Mouse (Mus musculus) neural tube, embryonic 13.5 days (tissue): Measurements from ENCODE around the gene Zfp839. TPM values are rescaled to one million over a fixed set of nuclear protein-coding genes. Genes with fewer than 3 reads are reported as not detected.
"Not testable (repeated sequence)": the region's sequence is repeated elsewhere in the genome, so short reads cannot be mapped to it uniquely, and the experiment has no call there.

Experiments
- ATAC-seq: fragments of 200-750 bp; cut with Nextera tagmentation; 2 replicates; pipeline ENCODE4 v1.8.0; 2017; ENCODE audit warnings: low read depth, mild to moderate bottlenecking, moderate TSS enrichment, moderate library complexity
- H3K27ac ChIP-seq: fragments of 300-500 bp; sonication (generic); replicated peaks from 2 replicates; pipeline ENCODE4 v1.5.1; 2015; ENCODE audit warnings: moderate library complexity, mild to moderate bottlenecking, inconsistent platforms
- H3K27me3 ChIP-seq: fragments of 300-500 bp; sonication (generic); 2 replicates; pipeline ENCODE4 v1.6.1; 2015; ENCODE audit warnings: mild to moderate bottlenecking, inconsistent platforms
- H3K36me3 ChIP-seq: fragments of 300-500 bp; sonication (generic); 2 replicates; pipeline ENCODE4 v1.6.1; 2015; ENCODE audit warnings: mild to moderate bottlenecking, inconsistent platforms
- H3K4me1 ChIP-seq: fragments of 300-500 bp; sonication (generic); replicated peaks from 2 replicates; pipeline ENCODE4 v1.6.1; 2015; ENCODE audit warnings: inconsistent platforms
- H3K4me2 ChIP-seq: fragments of 300-500 bp; sonication (generic); 2 replicates; pipeline ENCODE4 v1.6.1; 2015; ENCODE audit warnings: inconsistent platforms, mild to moderate bottlenecking, moderate library complexity
- H3K4me3 ChIP-seq: fragments of 300-500 bp; sonication (generic); 2 replicates; pipeline ENCODE4 v1.5.1; 2015; ENCODE audit warnings: mild to moderate bottlenecking, inconsistent platforms
- H3K9ac ChIP-seq: fragments of 300-500 bp; sonication (generic); 2 replicates; pipeline ENCODE4 v1.6.1; 2015; ENCODE audit warnings: moderate library complexity, mild to moderate bottlenecking, inconsistent platforms
- H3K9me3 ChIP-seq: fragments of 300-500 bp; sonication (generic); 2 replicates; pipeline ENCODE4 v1.6.1; 2016; ENCODE audit warnings: inconsistent platforms
- WGBS: fragments of 180-500 bp; shearing (Covaris S2); methylation state at CpG from one replicate; pipeline ENCODE4 v1.1.7; 2015; 5-methylcytosine and 5-hydroxymethylcytosine counted together
- polyA plus RNA-seq: library from polyadenylated mRNA; unstranded; fragments of >200 nt; fragmentation: Nextera tagmentation; extraction: Ambion mirVana; gene quantifications from 2 replicates; pipeline ENCODE4 v1.2.1, GENCODE M21; 2015

Gene Zfp839
- polyA plus RNA-seq, 1 experiment from 2014 or later: 3.9 TPM

- Histone ChIP-seq H3K4me1 (peaks cover 36% of the 10 kb centered on the region), H3K9ac (peak overlapping the region; percentile 65), H3K36me3 (no peaks in the 10 kb centered on the region), H3K9me3 (no peaks in the 10 kb centered on the region), H3K4me3 (peak overlapping the region; percentile 44), H3K4me2 (peak overlapping the region; percentile 60), H3K27ac (no peak overlapping the region), H3K27me3 (peaks cover 34% of the 10 kb centered on the region)
- 19% methylated on average over 32 of the region's 32 CpGs for WGBS
- ATAC-seq: no peak; the same call in 1 of the 2 replicates
These were observed 6.6 kb upstream of the Zfp839 start for GRCm38 (mm10) chr12:110843194-110844048.

GRCm38 (mm10) chr12:110844227-110845130, 5.6 kb upstream of the Zfp839 start:
- ATAC-seq: no peak
- Histone ChIP-seq H3K36me3 (no peaks in the 10 kb centered on the region), H3K9me3 (no peaks in the 10 kb centered on the region), H3K9ac (peak overlapping the region; percentile 65), H3K4me3 (peak overlapping the region; percentile 44), H3K27me3 (peaks cover 34% of the 10 kb centered on the region), H3K4me1 (peaks cover 36% of the 10 kb centered on the region), H3K4me2 (peak overlapping the region; percentile 60), H3K27ac (0 out of 2 replicates have a peak overlapping the region, but pooled peaks have one; percentile 18)
- 1% methylated on average over 42 of the region's 42 CpGs for WGBS

GRCm38 (mm10) chr12:110845131-110845880, 4.7 kb upstream of the Zfp839 start:
- H3K9me3 ChIP-seq: no peaks in the 10 kb centered on the region
- peaks cover 34% of the 10 kb centered on the region for H3K27me3 ChIP-seq
- peak overlapping the region; percentile 63 for H3K9ac ChIP-seq
- H3K36me3 ChIP-seq: no peaks in the 10 kb centered on the region
- peak overlapping the region; percentile 60 for H3K4me2 ChIP-seq
- ATAC-seq: peak; percentile 58
- peak overlapping the region; percentile 44 for H3K4me3 ChIP-seq
- peak overlapping the region; percentile 23; the same call in 1 of the 2 replicates for H3K27ac ChIP-seq
- under 1% methylated on average over 36 of the region's 36 CpGs for WGBS
- peaks cover 31% of the 10 kb centered on the region for H3K4me1 ChIP-seq

GRCm38 (mm10) chr12:110846191-110846765, 3.8 kb upstream of the Zfp839 start:
- Histone ChIP-seq H3K36me3 (no peaks in the 10 kb centered on the region), H3K9me3 (no peaks in the 10 kb centered on the region), H3K27me3 (peaks cover 34% of the 10 kb centered on the region), H3K4me3 (peak overlapping the region; percentile 44), H3K27ac (no peak overlapping the region), H3K4me2 (peak overlapping the region; percentile 60), H3K4me1 (peaks cover 39% of the 10 kb centered on the region), H3K9ac (peak overlapping the region; percentile 61)
- 67% methylated on average over 6 of the region's 6 CpGs for WGBS
- ATAC-seq: no peak

- peak overlapping the region; percentile 85 for H3K4me3 ChIP-seq
- H3K4me1 ChIP-seq: peaks cover 22% of the 10 kb centered on the region
- WGBS: 15% methylated on average over 9 of the region's 9 CpGs
- H3K27ac ChIP-seq: no peak overlapping the region; the same call in 1 of the 2 replicates
- peaks cover 13% of the 10 kb centered on the region for H3K27me3 ChIP-seq
- H3K9ac ChIP-seq: peak overlapping the region; percentile 92
- peaks cover 10% of the 10 kb centered on the region for H3K36me3 ChIP-seq
- H3K9me3 ChIP-seq: no peaks in the 10 kb centered on the region
- no peak for ATAC-seq
- peak overlapping the region; percentile 75 for H3K4me2 ChIP-seq
These were observed 840 bp downstream of the Zfp839 start for GRCm38 (mm10) chr12:110850929-110851256.

GRCm38 (mm10) chr12:110851414-110851813, 1.4 kb downstream of the Zfp839 start:
- no peak for ATAC-seq
- 89% methylated on average over 12 of the region's 12 CpGs for WGBS
- peaks cover 17% of the 10 kb centered on the region for H3K4me1 ChIP-seq
- H3K27ac ChIP-seq: no peak overlapping the region
- H3K9ac ChIP-seq: no peak overlapping the region
- peak overlapping the region; percentile 75 for H3K4me2 ChIP-seq
- peaks cover 15% of the 10 kb centered on the region for H3K36me3 ChIP-seq
- H3K9me3 ChIP-seq: no peaks in the 10 kb centered on the region
- no peak overlapping the region for H3K4me3 ChIP-seq
- H3K27me3 ChIP-seq: peaks cover 8% of the 10 kb centered on the region

- ATAC-seq: no peak
- H3K4me1 ChIP-seq: peaks cover 16% of the 10 kb centered on the region
- WGBS: 91% methylated on average over 1 of the region's 1 CpGs
These were observed 1.9 kb downstream of the Zfp839 start for GRCm38 (mm10) chr12:110851923-110852322.

GRCm38 (mm10) chr12:110854786-110855737, 5.0 kb downstream of the Zfp839 start:
- peaks cover 29% of the 10 kb centered on the region for H3K36me3 ChIP-seq
- no peak for ATAC-seq
- WGBS: 88% methylated on average over 32 of the region's 32 CpGs
- H3K4me1 ChIP-seq: peaks cover 13% of the 10 kb centered on the region
- no peaks in the 10 kb centered on the region for H3K27me3 ChIP-seq
- H3K4me3 ChIP-seq: no peak overlapping the region
- H3K9ac ChIP-seq: no peak overlapping the region
- no peaks in the 10 kb centered on the region for H3K9me3 ChIP-seq
- H3K27ac ChIP-seq: no peak overlapping the region
- no peak overlapping the region for H3K4me2 ChIP-seq

More at GRCm38 (mm10) chr12:110851923-110852322, 1.9 kb downstream of the Zfp839 start:
- Histone ChIP-seq H3K9ac (no peak overlapping the region), H3K4me2 (no peak overlapping the region), H3K27ac (no peak overlapping the region), H3K4me3 (no peak overlapping the region), H3K27me3 (0 out of 2 replicates have a peak, but pooled peaks cover 5% of the 10 kb centered on the region), H3K9me3 (no peaks in the 10 kb centered on the region), H3K36me3 (peaks cover 17% of the 10 kb centered on the region)

GRCm38 (mm10) chr12:110857196-110857595, 7.1 kb downstream of the Zfp839 start:
- H3K9ac ChIP-seq: no peak overlapping the region
- peaks cover 40% of the 10 kb centered on the region for H3K36me3 ChIP-seq
- no peak for ATAC-seq
- no peaks in the 10 kb centered on the region for H3K27me3 ChIP-seq
- 92% methylated on average over 7 of the region's 7 CpGs for WGBS
- H3K27ac ChIP-seq: no peak overlapping the region
- no peaks in the 10 kb centered on the region for H3K4me1 ChIP-seq
- no peaks in the 10 kb centered on the region for H3K9me3 ChIP-seq
- H3K4me2 ChIP-seq: no peak overlapping the region
- no peak overlapping the region for H3K4me3 ChIP-seq

GRCm38 (mm10) chr12:110858681-110859080, 8.6 kb downstream of the Zfp839 start:
- not testable (repeated sequence) for H3K9ac ChIP-seq, H3K4me3 ChIP-seq, H3K27me3 ChIP-seq, H3K27ac ChIP-seq, H3K9me3 ChIP-seq, ATAC-seq, H3K4me2 ChIP-seq, H3K4me1 ChIP-seq
- H3K36me3 ChIP-seq: peaks cover 47% of the 10 kb centered on the region
- 95% methylated on average over 15 of the region's 15 CpGs for WGBS
